Mouse (Mus musculus) MEL (cell line): ENCODE results near the gene Phlda2. TPM values are rescaled to one million over a fixed set of nuclear protein-coding genes. Genes with fewer than 3 reads are reported as not detected.

ENCODE experiments used
- DNase-seq: peaks from one replicate; pipeline ENCODE4 v3.0.0; 2011; ENCODE audit warnings: low read depth, low spot score
- H3K27ac ChIP-seq: 2 replicates; pipeline ENCODE4 v1.5.1; 2012; ENCODE audit warnings: low read depth, mild to moderate bottlenecking, control low read depth, low read length, moderate library complexity; ENCODE audit not compliant: control insufficient read depth
- H3K27me3 ChIP-seq, 2 experiments: fragments of 150-350 bp in 1 of 2; sonication (generic) in 1 of 2; 2 replicates each; pipeline ENCODE4 v1.6.1; 2012; ENCODE audit warnings: low read length in 2 of 2, mild to moderate bottlenecking in 2 of 2, improper control_type of control experiment in 1 of 2, moderate library complexity in 1 of 2; ENCODE audit not compliant: insufficient read depth in 2 of 2, control insufficient read depth in 1 of 2
- H3K36me3 ChIP-seq, 2 experiments: 2 replicates each; pipeline ENCODE4 v1.6.1; 2012 to 2014; ENCODE audit warnings: low read length in 2 of 2, improper control_type of control experiment in 1 of 2, inconsistent platforms in 1 of 2, mild to moderate bottlenecking in 1 of 2; ENCODE audit not compliant: insufficient read depth in 2 of 2, control insufficient read depth in 1 of 2
- H3K4me1 ChIP-seq, 2 experiments: fragments of 150-350 bp in 1 of 2; sonication (generic) in 1 of 2; 2 replicates each; pipeline ENCODE4 v1.6.1; 2012; ENCODE audit warnings: low read length in 2 of 2, improper control_type of control experiment in 1 of 2, mild to moderate bottlenecking in 1 of 2; ENCODE audit not compliant: insufficient read depth in 2 of 2, control insufficient read depth in 1 of 2
- H3K4me3 ChIP-seq, 2 experiments: fragments of 150-350 bp in 1 of 2; sonication (generic) in 1 of 2; 2 replicates each; pipeline ENCODE4 v1.5.1; 2012; ENCODE audit warnings: low read depth in 2 of 2, low read length in 2 of 2, mild to moderate bottlenecking in 2 of 2, moderate library complexity in 2 of 2, control low read depth in 1 of 2, improper control_type of control experiment in 1 of 2; ENCODE audit not compliant: control insufficient read depth in 1 of 2, insufficient read depth in 1 of 2
- H3K79me2 ChIP-seq: 2 replicates; pipeline ENCODE4 v1.6.1; 2012; ENCODE audit warnings: mild to moderate bottlenecking, low read length, moderate library complexity; ENCODE audit not compliant: control insufficient read depth, poor library complexity, insufficient read depth
- H3K9ac ChIP-seq: 2 replicates; pipeline ENCODE4 v1.6.1; 2012; ENCODE audit warnings: low read depth, mild to moderate bottlenecking, control low read depth, low read length, moderate library complexity; ENCODE audit not compliant: control insufficient read depth, poor library complexity, severe bottlenecking
- H3K9me3 ChIP-seq: fragments of 150-350 bp; sonication (generic); replicated peaks from 2 replicates; pipeline ENCODE4 v1.6.1; 2012; ENCODE audit warnings: mild to moderate bottlenecking, low read length, improper control_type of control experiment, moderate library complexity; ENCODE audit not compliant: insufficient read depth
- BHLHE40 ChIP-seq: IDR thresholded peaks from 2 replicates; pipeline ENCODE4 v1.6.1; 2012; ENCODE audit warnings: low read depth, mild to moderate bottlenecking, inconsistent platforms, low read length, improper control_type of control experiment, borderline replicate concordance
- CHD1 ChIP-seq: IDR thresholded peaks from 2 replicates; pipeline ENCODE4 v1.6.1; 2012; ENCODE audit warnings: low read depth, mild to moderate bottlenecking, inconsistent platforms, low read length, improper control_type of control experiment
- CHD2 ChIP-seq: IDR thresholded peaks from 2 replicates; pipeline ENCODE4 v1.6.1; 2011; ENCODE audit warnings: low read length, improper control_type of control experiment
- ELF1 ChIP-seq: IDR thresholded peaks from 2 replicates; pipeline ENCODE4 v1.6.1; 2014; ENCODE audit warnings: low read depth, mild to moderate bottlenecking, inconsistent platforms, low read length, improper control_type of control experiment, moderate library complexity
- EP300 ChIP-seq, 2 experiments: IDR thresholded peaks; 2 replicates each; pipeline ENCODE4 v1.6.1; 2011; ENCODE audit warnings: improper control_type of control experiment in 2 of 2, low read length in 2 of 2, low read depth in 1 of 2, mild to moderate bottlenecking in 1 of 2
- ETS1 ChIP-seq: IDR thresholded peaks from 2 replicates; pipeline ENCODE4 v1.6.1; 2012; ENCODE audit warnings: low read depth, mild to moderate bottlenecking, inconsistent platforms, low read length, improper control_type of control experiment, moderate library complexity
- MAFK ChIP-seq: IDR thresholded peaks from 2 replicates; pipeline ENCODE4 v1.6.1; 2011; ENCODE audit warnings: low read depth, mild to moderate bottlenecking, low read length, improper control_type of control experiment, borderline replicate concordance
- MEF2A ChIP-seq: IDR thresholded peaks from 2 replicates; pipeline ENCODE4 v1.6.1; 2014; ENCODE audit warnings: low read depth, mild to moderate bottlenecking, inconsistent platforms, low read length, improper control_type of control experiment; ENCODE audit not compliant: poor library complexity, insufficient replicate concordance, severe bottlenecking; ENCODE audit errors: extremely low read depth
- MXI1 ChIP-seq: IDR thresholded peaks from 2 replicates; pipeline ENCODE4 v1.6.1; 2011; ENCODE audit warnings: mild to moderate bottlenecking, low read depth, low read length, improper control_type of control experiment
- MYB ChIP-seq: IDR thresholded peaks from 2 replicates; pipeline ENCODE4 v1.6.1; 2011; ENCODE audit warnings: mild to moderate bottlenecking, low read depth, low read length, improper control_type of control experiment
- MYC ChIP-seq: IDR thresholded peaks from 2 replicates; pipeline ENCODE4 v1.6.1; 2011; ENCODE audit warnings: low read depth, mild to moderate bottlenecking, low read length, improper control_type of control experiment, moderate library complexity
- NELFE ChIP-seq: IDR thresholded peaks from 2 replicates; pipeline ENCODE4 v1.6.1; 2011; ENCODE audit warnings: low read depth, low read length, improper control_type of control experiment
- NRF1 ChIP-seq: IDR thresholded peaks from 2 replicates; pipeline ENCODE4 v1.6.1; 2014; ENCODE audit warnings: low read depth, mild to moderate bottlenecking, inconsistent platforms, low read length, improper control_type of control experiment, moderate library complexity; ENCODE audit not compliant: poor library complexity, insufficient read depth, severe bottlenecking
- POLR2A ChIP-seq, 2 experiments: IDR thresholded peaks; 2 replicates each; pipeline ENCODE4 v1.6.1; 2011 to 2012; ENCODE audit warnings: low read length in 2 of 2, mild to moderate bottlenecking in 2 of 2, control low read depth in 1 of 2, improper control_type of control experiment in 1 of 2, low read depth in 1 of 2, moderate library complexity in 1 of 2; ENCODE audit not compliant: control insufficient read depth in 1 of 2, insufficient read depth in 1 of 2, poor library complexity in 1 of 2
- POLR2AphosphoS2 ChIP-seq: IDR thresholded peaks from 2 replicates; pipeline ENCODE4 v1.6.1; 2011; ENCODE audit warnings: low read length, improper control_type of control experiment
- POLR2AphosphoS5 ChIP-seq: IDR thresholded peaks from 2 replicates; pipeline ENCODE4 v1.6.1; 2012; ENCODE audit warnings: low read depth, borderline replicate concordance, mild to moderate bottlenecking, inconsistent platforms, low read length, moderate library complexity, mixed read lengths
- RAD21 ChIP-seq: IDR thresholded peaks from 2 replicates; pipeline ENCODE4 v1.6.1; 2011; ENCODE audit warnings: mild to moderate bottlenecking, low read depth, low read length, improper control_type of control experiment
- TAL1 ChIP-seq: IDR thresholded peaks from 2 replicates; pipeline ENCODE4 v1.6.1; 2012; ENCODE audit warnings: mild to moderate bottlenecking, inconsistent platforms, low read length, moderate library complexity, mixed read lengths
- TBP ChIP-seq: IDR thresholded peaks from 2 replicates; pipeline ENCODE4 v1.8.0; 2011; ENCODE audit warnings: low read depth, low read length, improper control_type of control experiment
- TCF12 ChIP-seq: IDR thresholded peaks from 2 replicates; pipeline ENCODE4 v1.6.1; 2014; ENCODE audit warnings: low read depth, mild to moderate bottlenecking, inconsistent platforms, low read length, improper control_type of control experiment, moderate library complexity
- UBTF ChIP-seq: IDR thresholded peaks from 2 replicates; pipeline ENCODE4 v1.6.1; 2012; ENCODE audit warnings: low read depth, mild to moderate bottlenecking, inconsistent platforms, low read length, improper control_type of control experiment, moderate library complexity, borderline replicate concordance; ENCODE audit not compliant: insufficient read depth
- ZC3H11A ChIP-seq: IDR thresholded peaks from 2 replicates; pipeline ENCODE4 v1.6.1; 2012; ENCODE audit warnings: low read depth, mild to moderate bottlenecking, inconsistent platforms, low read length, improper control_type of control experiment
- ZMIZ1 ChIP-seq: IDR thresholded peaks from 2 replicates; pipeline ENCODE4 v1.6.1; 2012; ENCODE audit warnings: low read depth, mild to moderate bottlenecking, inconsistent platforms, low read length, improper control_type of control experiment, moderate library complexity
- ZNF384 ChIP-seq: IDR thresholded peaks from 2 replicates; pipeline ENCODE4 v1.6.1; 2012; ENCODE audit warnings: low read depth, mild to moderate bottlenecking, inconsistent platforms, low read length, improper control_type of control experiment
- polyA plus RNA-seq, 2 experiments: library from polyadenylated mRNA; stranded (reverse) in 1 of 2; unstranded in 1 of 2; fragments of >175 nt in 1 of 2; fragments of >200 nt in 1 of 2; gene quantifications; 2 replicates each; pipeline versions ENCODE4 v1.2.1 to v1.2.4; 2012; ENCODE audit warnings: low replicate concordance in 2 of 2, low read depth in 1 of 2; ENCODE audit not compliant: insufficient read length in 2 of 2, insufficient read depth in 1 of 2, missing spikeins in 1 of 2
- total RNA-seq: library from RNA; depleted of rRNA; stranded (reverse); fragments of 300-350 nt; gene quantifications from 2 replicates; pipeline ENCODE4 v1.2.3, GENCODE M21; 2012

The Phlda2 gene
- total and polyA plus RNA-seq, 3 experiments = 152 to 253 TPM; not detected in 1

DNA sequence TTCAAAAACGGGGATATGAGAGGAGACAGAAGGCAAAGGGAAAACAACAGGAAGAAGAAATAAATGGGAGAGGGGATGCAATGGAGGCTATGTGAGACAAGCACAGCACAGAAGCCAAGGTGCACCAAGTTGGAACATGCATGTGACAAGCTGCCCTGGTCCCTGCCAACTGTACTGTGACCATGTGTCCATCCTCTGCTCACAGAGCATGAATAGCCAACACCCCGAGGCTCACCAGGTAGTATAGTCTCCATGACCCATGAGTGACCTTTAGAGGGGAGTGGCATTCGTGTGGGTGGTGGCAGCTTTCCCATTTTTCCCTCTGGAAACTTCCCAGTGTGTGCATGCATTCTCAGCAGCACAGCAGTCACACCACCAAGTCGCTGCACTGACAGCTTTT lies 16.4 kb upstream of the Phlda2 start:
- no peaks in the 10 kb centered on the region for H3K9me3 ChIP-seq
- H3K36me3 ChIP-seq = peaks cover 0 to 18% of the 10 kb centered on the region in 2 experiments; a peak in 2 of 4 replicates
- H3K27ac ChIP-seq = no peak overlapping the region
- no peak overlapping the region for H3K9ac ChIP-seq
- no peaks in the 10 kb centered on the region for H3K4me1 ChIP-seq
- no peak for DNase-seq
- no peaks in the 10 kb centered on the region for H3K27me3 ChIP-seq
- TF ChIP-seq CHD2 = no peak
- no peak for TF ChIP-seq MYB
- no peak for TF ChIP-seq ZC3H11A
- no peak for TF ChIP-seq TBP
- TF ChIP-seq ZMIZ1 = no peak
- no peak for TF ChIP-seq MXI1
- TF ChIP-seq MAFK = no peak
- no peak for TF ChIP-seq ETS1
- TF ChIP-seq NELFE = no peak
- no peak for TF ChIP-seq MYC
- no peak for TF ChIP-seq ZNF384
- no peaks in the 10 kb centered on the region; the same call in 1 of the 2 replicates for H3K79me2 ChIP-seq
- H3K4me3 ChIP-seq = no peak overlapping the region

DNA sequence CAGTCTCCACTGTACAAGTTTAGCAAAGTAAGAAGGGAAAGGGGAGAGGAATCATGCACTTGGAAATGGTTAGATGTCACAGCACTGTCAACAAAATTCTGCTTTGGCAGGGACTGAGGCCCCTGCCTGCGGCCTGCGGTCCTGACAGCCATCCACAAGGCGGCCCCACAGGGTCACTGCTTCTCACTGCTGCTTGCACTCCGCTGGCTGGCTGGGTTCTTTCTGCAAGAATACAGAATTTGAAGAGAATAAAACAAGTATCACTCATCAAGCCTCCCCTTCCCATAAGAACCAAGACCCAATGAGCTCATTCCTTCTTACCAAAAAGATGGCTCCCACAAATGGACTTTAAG lies 11.4 kb upstream of the Phlda2 start:
- TF ChIP-seq TAL1 = no peak
- TF ChIP-seq, all 39 proteins: peak for 0
- Histone ChIP-seq H3K9ac (no peak overlapping the region), H3K36me3 (peaks cover 0 to 12% of the 10 kb centered on the region in 2 experiments; a peak in 2 of 4 replicates), H3K4me1 (peaks cover 0 to 4% of the 10 kb centered on the region in 2 experiments; a peak in 1 of 4 replicates), H3K4me3 (no peak overlapping the region), H3K79me2 (no peaks in the 10 kb centered on the region; the same call in 1 of the 2 replicates), H3K9me3 (no peaks in the 10 kb centered on the region), H3K27me3 (no peaks in the 10 kb centered on the region), H3K27ac (no peak overlapping the region)
- no peak for DNase-seq

DNA sequence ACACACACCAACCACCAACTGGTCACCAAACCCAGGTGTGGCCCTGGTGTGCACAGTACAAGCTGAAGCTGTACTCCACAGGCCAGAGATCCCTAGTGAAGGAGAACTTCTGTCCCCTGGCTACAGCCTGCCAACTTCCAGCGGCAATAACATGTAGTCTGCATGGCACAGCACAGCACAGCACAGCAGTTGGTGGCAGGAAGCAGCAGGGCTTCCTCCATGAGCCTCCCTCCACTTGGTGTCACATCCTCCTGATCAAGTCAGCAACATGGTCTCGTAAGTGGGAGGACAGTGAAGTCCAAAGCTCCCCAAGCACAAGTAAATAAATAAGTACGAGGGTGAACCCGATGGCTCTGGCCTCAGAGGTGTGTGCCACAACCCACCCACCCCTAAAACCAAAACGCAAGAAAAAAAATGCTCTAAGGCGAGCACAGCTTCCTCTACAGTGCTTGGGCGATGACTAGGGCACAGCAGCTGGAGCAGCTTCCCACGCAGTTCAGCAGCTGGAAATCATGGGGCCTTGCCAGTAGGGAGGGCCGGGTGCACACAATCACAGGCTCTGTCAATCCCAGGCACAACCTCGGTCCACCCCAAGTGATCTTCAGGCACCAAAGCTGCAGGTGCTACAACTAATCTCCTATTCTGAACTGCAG lies 10.9 kb upstream of the Phlda2 start:
- Histone ChIP-seq H3K36me3 (peaks cover 0 to 9% of the 10 kb centered on the region in 2 experiments; a peak in 2 of 4 replicates), H3K79me2 (no peaks in the 10 kb centered on the region), H3K9me3 (no peaks in the 10 kb centered on the region), H3K4me1 (peaks cover 0 to 4% of the 10 kb centered on the region in 2 experiments; a peak in 1 of 4 replicates), H3K9ac (no peak overlapping the region), H3K27ac (no peak overlapping the region), H3K4me3 (no peak overlapping the region), H3K27me3 (no peaks in the 10 kb centered on the region)
- TF ChIP-seq TCF12 (no peak), RAD21 (no peak), CHD1 (no peak), CHD2 (no peak), EP300 (IDR thresholded peaks at IDR 0.05; ENCODE audit: low read depth in 1 of 2, low read length in 2 of 2) (no peak), TBP (no peak), NRF1 (no peak), POLR2AphosphoS2 (no peak), BHLHE40 (no peak), UBTF (no peak), POLR2A (IDR thresholded peaks at IDR 0.05; ENCODE audit: control insufficient read depth in 1 of 2, insufficient read depth in 1 of 2, low read depth in 1 of 2, low read length in 2 of 2, poor library complexity in 1 of 2) (no peak; a peak in 1 of 4 replicates), ZC3H11A (no peak), POLR2AphosphoS5 (no peak), ELF1 (no peak), MEF2A (no peak)
- no peak for DNase-seq
